Mouse (Mus musculus): ENCODE measurements around the gene C2cd4a. TPM values are rescaled to one million over a fixed set of nuclear protein-coding genes. Genes with fewer than 3 reads are reported as not detected.

C2cd4a gene
- polyA plus RNA-seq (2015; fragmentation: Nextera tagmentation; extraction: Ambion mirVana), result 0.15 and 0.23 TPM in 2 replicates

DNA sequence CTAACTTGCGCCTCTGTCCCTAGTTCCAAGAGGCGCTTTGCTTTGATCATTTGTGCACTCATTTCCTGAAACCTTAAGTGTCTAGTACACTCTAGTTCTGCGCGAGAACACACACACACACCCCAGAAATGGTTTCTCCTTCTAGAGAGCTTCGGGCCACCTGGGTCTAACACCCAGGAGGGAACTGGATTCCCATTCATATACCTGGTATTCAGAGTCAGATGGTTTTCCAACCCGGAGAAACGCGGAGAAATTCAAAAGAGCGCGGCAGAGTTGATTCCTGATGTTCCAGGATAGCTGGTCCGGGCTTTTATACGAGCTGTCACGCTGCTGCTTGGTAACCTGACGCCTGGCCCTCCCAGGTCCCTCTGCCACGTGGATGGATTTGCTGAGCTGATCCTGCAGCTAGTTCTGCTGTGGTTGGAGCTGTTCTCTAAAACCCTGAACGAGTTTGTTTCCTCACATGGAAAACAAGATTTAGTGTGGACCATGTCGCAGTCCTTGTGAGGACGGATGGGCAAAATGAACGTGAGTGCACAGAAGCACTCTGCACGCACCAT lies at the start of gene C2cd4a:
TSS of gene C2cd4a (minus strand) at position 285 of the 560 bp plus-strand sequence.
- Histone ChIP-seq H3K4me3 (replicated peaks) (peak within 1 kb of the TSS; percentile 54), H3K4me2 (replicated peaks) (peak within 1 kb of the TSS; percentile 70), H3K9ac (replicated peaks) (peak within 1 kb of the TSS; percentile 64), H3K4me1 (replicated peaks) (peaks cover 20% of the 10 kb centered on the region), H3K27me3 (peaks cover 51% of the 10 kb centered on the region), H3K9me3 (no peaks in the 10 kb centered on the region), H3K36me3 (no peaks in the 10 kb centered on the region), H3K27ac (no peak within 1 kb of the TSS)
- WGBS, result 3% methylated on average over 20 of the region's 20 CpGs
- no peak for ATAC-seq

- Histone ChIP-seq H3K4me3 (replicated peaks) (no peak overlapping the region), H3K36me3 (peaks cover 9% of the 10 kb centered on the region; the same call in 1 of the 2 replicates), H3K9ac (replicated peaks) (no peak overlapping the region), H3K27ac (no peak overlapping the region), H3K4me1 (replicated peaks) (no peaks in the 10 kb centered on the region), H3K9me3 (no peaks in the 10 kb centered on the region), H3K4me2 (replicated peaks) (no peak overlapping the region), H3K27me3 (no peaks in the 10 kb centered on the region)
- 94% methylated on average over 11 of the region's 11 CpGs for WGBS
- no peak for ATAC-seq
These were observed 46.2 kb upstream of the C2cd4a start for GRCm38 (mm10) chr9:67878197-67878769.

DNA sequence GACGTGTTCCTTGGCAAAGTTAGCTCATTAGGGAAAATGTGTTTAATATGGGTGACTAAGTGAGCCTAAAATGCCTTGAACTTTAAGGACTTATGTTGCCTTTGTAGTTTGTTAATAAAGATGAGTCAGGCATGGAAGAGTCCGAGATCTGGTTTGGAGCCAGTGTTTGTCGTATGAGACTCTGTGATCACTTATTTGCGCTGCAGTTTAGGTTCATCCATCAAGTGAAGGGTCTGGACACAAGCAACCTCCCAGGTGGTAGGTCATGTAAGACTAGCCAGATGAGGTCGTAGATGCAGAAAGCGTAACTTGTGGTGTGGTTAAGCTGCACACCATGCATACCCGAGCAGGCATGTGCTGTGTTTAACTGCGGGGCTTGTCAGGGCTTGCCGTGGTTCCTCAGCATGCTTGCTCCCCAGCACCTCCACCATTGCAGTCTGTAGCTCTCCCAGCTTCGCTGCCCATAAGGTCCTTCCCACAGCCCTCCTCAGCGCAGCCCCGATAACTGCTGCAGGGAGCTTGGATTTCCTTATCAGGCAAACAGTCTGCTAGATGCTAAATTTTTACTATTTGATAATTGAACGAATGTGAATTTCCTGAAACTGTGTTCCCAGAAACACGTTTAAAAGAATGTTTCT lies 45.1 kb upstream of the C2cd4a start:
- Histone ChIP-seq H3K9me3 (no peaks in the 10 kb centered on the region), H3K9ac (replicated peaks) (no peak overlapping the region), H3K4me3 (replicated peaks) (no peak overlapping the region), H3K27ac (no peak overlapping the region), H3K36me3 (peaks cover 8% of the 10 kb centered on the region; the same call in 1 of the 2 replicates), H3K4me1 (replicated peaks) (no peaks in the 10 kb centered on the region), H3K4me2 (replicated peaks) (no peak overlapping the region), H3K27me3 (no peaks in the 10 kb centered on the region)
- ATAC-seq, result no peak
- 86% methylated on average over 14 of the region's 14 CpGs for WGBS

GRCm38 (mm10) chr9:67875337-67875736 lies 43.2 kb upstream of the C2cd4a start:
- ATAC-seq, result no peak
- no peak overlapping the region for H3K27ac ChIP-seq
- WGBS, result 63% methylated on average over 2 of the region's 2 CpGs

DNA sequence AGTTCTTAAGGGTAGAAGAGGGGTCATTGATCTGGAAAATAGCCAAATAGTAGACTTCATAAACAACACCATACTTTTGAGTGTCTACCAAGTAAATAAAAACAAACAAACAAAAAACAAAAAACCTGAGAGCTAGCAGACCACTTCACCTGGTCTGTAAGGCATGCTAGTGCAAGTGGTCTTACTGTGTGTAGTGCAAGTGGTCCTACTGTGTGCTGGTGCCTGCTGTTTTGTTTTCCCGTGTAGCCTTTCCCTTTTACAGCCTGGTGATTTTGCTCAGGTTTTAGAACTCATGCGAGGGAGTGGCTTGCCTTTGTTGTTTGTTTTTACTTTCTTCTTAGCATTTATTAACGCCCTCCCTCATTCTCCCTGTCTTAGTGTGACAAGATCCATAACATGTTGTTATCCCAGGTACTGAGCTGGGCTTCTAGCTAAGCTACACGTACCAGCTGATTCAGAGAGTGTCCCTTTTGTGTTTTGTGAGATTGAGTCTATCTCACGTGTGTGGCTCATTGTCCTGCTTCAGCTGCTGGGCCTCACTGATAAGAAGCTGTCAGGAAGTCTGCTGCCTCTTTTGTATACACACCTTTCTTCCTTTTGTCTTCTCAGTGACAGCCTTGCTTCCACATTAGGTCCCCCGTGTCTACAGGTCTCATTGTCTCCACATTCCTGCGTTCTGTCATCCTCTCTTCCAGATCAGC lies 42.5 kb upstream of the C2cd4a start:
- 73% methylated on average over 7 of the region's 7 CpGs for WGBS

More at GRCm38 (mm10) chr9:67875337-67875736, 43.2 kb upstream of the C2cd4a start:
- Histone ChIP-seq H3K4me1 (replicated peaks) (no peaks in the 10 kb centered on the region), H3K9me3 (no peaks in the 10 kb centered on the region), H3K4me2 (replicated peaks) (no peak overlapping the region), H3K4me3 (replicated peaks) (no peak overlapping the region), H3K36me3 (peaks cover 5% of the 10 kb centered on the region; the same call in 1 of the 2 replicates), H3K27me3 (no peaks in the 10 kb centered on the region), H3K9ac (replicated peaks) (no peak overlapping the region)

GRCm38 (mm10) chr9:67869691-67870450 lies 37.7 kb upstream of the C2cd4a start:
- no peak overlapping the region for H3K9ac ChIP-seq (replicated peaks)
- H3K4me2 ChIP-seq (replicated peaks), result no peak overlapping the region
- no peaks in the 10 kb centered on the region for H3K27me3 ChIP-seq
- H3K9me3 ChIP-seq, result no peaks in the 10 kb centered on the region
- H3K36me3 ChIP-seq, result no peaks in the 10 kb centered on the region
- H3K4me1 ChIP-seq (replicated peaks), result no peaks in the 10 kb centered on the region
- WGBS, result 96% methylated on average over 16 of the region's 16 CpGs
- no peak overlapping the region for H3K27ac ChIP-seq
- H3K4me3 ChIP-seq (replicated peaks), result no peak overlapping the region
- no peak for ATAC-seq

More for the DNA sequence above, 42.5 kb upstream of the C2cd4a start:
- Histone ChIP-seq H3K4me1 (replicated peaks) (no peaks in the 10 kb centered on the region), H3K27ac (no peak overlapping the region), H3K36me3 (peaks cover 5% of the 10 kb centered on the region; the same call in 1 of the 2 replicates), H3K27me3 (no peaks in the 10 kb centered on the region), H3K4me2 (replicated peaks) (no peak overlapping the region), H3K4me3 (replicated peaks) (no peak overlapping the region), H3K9ac (replicated peaks) (no peak overlapping the region), H3K9me3 (no peaks in the 10 kb centered on the region)
- no peak for ATAC-seq

DNA sequence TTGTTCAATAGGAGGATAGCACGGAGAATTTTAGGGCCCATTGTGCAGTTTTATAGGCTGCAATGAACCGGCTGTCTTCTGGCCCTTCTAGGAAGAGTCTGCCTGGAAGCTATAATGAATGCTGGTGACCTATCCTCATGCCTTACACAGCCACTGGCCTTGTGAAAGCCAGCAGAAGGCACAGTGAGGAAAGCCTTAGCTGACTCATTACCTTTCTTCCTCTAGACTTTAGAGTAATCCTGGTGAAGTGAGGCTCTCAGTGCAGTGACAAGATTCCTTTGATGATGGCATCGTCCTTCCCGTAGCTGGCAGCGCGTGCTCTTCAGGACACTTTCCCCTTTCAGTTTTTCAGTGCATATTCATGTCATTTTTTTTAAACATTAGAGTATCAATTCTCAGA lies 35.3 kb upstream of the C2cd4a start:
- no peaks in the 10 kb centered on the region for H3K27me3 ChIP-seq

GRCm38 (mm10) chr9:67865411-67865810 lies 33.3 kb upstream of the C2cd4a start:
- no peak for ATAC-seq
- Histone ChIP-seq H3K4me2 (replicated peaks) (no peak overlapping the region), H3K36me3 (peaks cover 4% of the 10 kb centered on the region; the same call in 1 of the 2 replicates), H3K27ac (no peak overlapping the region), H3K4me1 (replicated peaks) (no peaks in the 10 kb centered on the region), H3K9me3 (no peaks in the 10 kb centered on the region), H3K27me3 (no peaks in the 10 kb centered on the region), H3K4me3 (replicated peaks) (no peak overlapping the region), H3K9ac (replicated peaks) (no peak overlapping the region)
- WGBS, result 74% methylated on average over 7 of the region's 7 CpGs

More for the DNA sequence above, 35.3 kb upstream of the C2cd4a start:
- H3K9ac ChIP-seq (replicated peaks), result no peak overlapping the region
- ATAC-seq, result no peak
- no peak overlapping the region for H3K4me3 ChIP-seq (replicated peaks)
- WGBS, result 81% methylated on average over 6 of the region's 6 CpGs
- no peaks in the 10 kb centered on the region for H3K9me3 ChIP-seq
- no peak overlapping the region for H3K4me2 ChIP-seq (replicated peaks)
- H3K27ac ChIP-seq, result no peak overlapping the region
- no peaks in the 10 kb centered on the region for H3K36me3 ChIP-seq
- no peaks in the 10 kb centered on the region for H3K4me1 ChIP-seq (replicated peaks)

DNA sequence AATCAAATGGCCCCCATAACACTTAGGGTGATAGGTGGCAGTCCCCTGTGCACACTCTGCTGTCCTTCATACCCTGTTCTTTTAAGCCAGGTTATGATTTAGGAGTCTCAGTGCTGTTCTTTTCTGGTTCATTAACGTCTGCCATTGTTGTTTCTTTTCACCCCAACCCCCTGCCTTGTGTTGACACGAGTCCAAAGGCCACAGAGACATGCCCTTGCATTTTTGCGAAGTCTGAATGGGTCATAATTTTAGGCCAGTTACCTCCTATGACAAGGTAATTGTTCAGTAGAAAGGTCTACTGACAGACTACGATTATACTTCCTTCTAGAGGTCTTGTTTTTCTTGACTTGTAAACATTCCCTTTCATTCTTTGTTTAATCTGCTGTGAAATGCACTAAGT lies 31.9 kb upstream of the C2cd4a start:
- H3K27me3 ChIP-seq, result no peaks in the 10 kb centered on the region
- no peak overlapping the region for H3K27ac ChIP-seq
- no peak overlapping the region for H3K4me2 ChIP-seq (replicated peaks)
- H3K9ac ChIP-seq (replicated peaks), result no peak overlapping the region
- H3K4me1 ChIP-seq (replicated peaks), result no peaks in the 10 kb centered on the region
- no peaks in the 10 kb centered on the region for H3K9me3 ChIP-seq
- no peak overlapping the region for H3K4me3 ChIP-seq (replicated peaks)
- H3K36me3 ChIP-seq, result peaks cover 4% of the 10 kb centered on the region; the same call in 1 of the 2 replicates
- ATAC-seq, result no peak
- 54% methylated on average over 4 of the region's 4 CpGs for WGBS

- Histone ChIP-seq H3K36me3 (peaks cover 5% of the 10 kb centered on the region; the same call in 1 of the 2 replicates), H3K27ac (no peak overlapping the region), H3K4me3 (replicated peaks) (no peak overlapping the region), H3K27me3 (no peaks in the 10 kb centered on the region), H3K4me1 (replicated peaks) (no peaks in the 10 kb centered on the region), H3K9me3 (no peaks in the 10 kb centered on the region), H3K4me2 (replicated peaks) (no peak overlapping the region), H3K9ac (replicated peaks) (no peak overlapping the region)
- no peak for ATAC-seq
- WGBS, result 92% methylated on average over 5 of the region's 5 CpGs
These were observed 31.2 kb upstream of the C2cd4a start for GRCm38 (mm10) chr9:67863332-67863731.

- H3K36me3 ChIP-seq, result peaks cover 23% of the 10 kb centered on the region
- H3K4me3 ChIP-seq (replicated peaks), result no peak overlapping the region
- ATAC-seq, result no peak
- no peaks in the 10 kb centered on the region for H3K4me1 ChIP-seq (replicated peaks)
- H3K27me3 ChIP-seq, result no peaks in the 10 kb centered on the region
- 91% methylated on average over 2 of the region's 2 CpGs for WGBS
- no peak overlapping the region for H3K27ac ChIP-seq
- no peak overlapping the region for H3K4me2 ChIP-seq (replicated peaks)
- no peaks in the 10 kb centered on the region for H3K9me3 ChIP-seq
- H3K9ac ChIP-seq (replicated peaks), result no peak overlapping the region
These were observed 28.1 kb upstream of the C2cd4a start for GRCm38 (mm10) chr9:67860273-67860672.
